Mouse (Mus musculus) fibroblast of lung, adult 2 months (primary cell): ENCODE measurements around the gene Ccdc142.

Experiments used
- DNase-seq: peaks from one replicate; pipeline ENCODE4 v3.0.0-alpha.2; 2011; ENCODE audit warnings: low read depth

Ccdc142 gene

GRCm38 (mm10) chr6:83118369-83118768 lies 17.0 kb downstream of the Ccdc142 start:
- DNase-seq = no peak

DNA sequence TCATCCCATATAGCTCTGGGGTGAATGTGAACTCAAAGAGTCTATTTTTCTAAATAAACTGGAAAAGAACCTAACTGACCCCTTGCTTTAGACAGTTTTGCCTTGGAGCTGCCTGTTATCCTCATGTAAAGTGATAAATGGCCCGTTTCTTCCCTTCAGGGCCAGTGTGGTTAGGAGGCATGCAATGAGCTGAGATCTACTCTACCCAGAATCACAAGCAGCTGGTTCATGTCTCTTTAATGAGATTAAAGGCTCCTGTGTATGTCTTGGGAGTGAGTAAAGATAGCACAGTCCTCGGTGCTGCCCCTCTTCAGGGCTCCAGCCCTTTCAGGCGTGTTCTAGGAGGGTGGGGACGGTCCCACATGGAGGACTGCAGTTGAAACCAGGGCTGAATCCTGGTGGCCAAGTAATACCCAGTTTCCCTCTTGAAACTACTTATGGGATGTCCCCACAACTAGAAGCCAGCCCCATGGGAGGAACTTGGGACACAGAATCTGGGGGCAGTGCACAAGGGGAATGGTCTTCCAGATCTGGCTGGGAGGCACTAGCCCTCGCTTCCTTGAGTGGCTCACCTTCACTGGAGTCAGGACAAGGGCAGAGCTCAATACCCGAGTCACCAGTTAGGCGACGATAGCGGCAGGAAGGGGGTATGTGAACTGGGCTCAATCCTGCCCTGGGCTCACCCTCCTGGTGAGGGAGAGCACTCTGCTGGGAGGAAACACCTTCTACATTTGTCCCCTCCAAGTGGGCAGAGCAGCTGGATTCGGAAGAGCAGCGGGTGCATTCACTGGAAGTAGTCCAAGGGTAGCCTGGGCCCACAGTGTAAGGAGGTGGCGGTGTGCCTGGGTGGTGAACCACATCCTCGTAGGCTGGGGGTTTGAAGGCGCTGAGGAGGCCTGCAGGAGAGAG lies 17.7 kb downstream of the Ccdc142 start:
- DNase-seq = no peak

DNA sequence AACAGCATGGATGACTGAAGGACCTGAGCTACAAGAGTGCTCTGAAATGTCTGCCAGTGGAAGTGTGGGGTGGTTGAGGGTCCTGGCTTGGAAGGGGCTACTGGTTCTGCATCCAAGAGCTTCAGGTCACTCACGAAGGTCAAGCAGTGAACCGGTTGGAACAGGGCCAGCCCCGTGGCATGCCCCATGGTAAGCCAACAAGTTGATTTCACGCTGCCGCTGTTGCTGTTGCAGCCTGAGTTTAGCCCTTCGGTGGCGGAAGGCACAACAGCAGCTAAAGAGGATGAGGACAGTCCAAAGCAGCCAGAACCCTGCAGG lies 18.3 kb downstream of the Ccdc142 start:
- DNase-seq = no peak

DNA sequence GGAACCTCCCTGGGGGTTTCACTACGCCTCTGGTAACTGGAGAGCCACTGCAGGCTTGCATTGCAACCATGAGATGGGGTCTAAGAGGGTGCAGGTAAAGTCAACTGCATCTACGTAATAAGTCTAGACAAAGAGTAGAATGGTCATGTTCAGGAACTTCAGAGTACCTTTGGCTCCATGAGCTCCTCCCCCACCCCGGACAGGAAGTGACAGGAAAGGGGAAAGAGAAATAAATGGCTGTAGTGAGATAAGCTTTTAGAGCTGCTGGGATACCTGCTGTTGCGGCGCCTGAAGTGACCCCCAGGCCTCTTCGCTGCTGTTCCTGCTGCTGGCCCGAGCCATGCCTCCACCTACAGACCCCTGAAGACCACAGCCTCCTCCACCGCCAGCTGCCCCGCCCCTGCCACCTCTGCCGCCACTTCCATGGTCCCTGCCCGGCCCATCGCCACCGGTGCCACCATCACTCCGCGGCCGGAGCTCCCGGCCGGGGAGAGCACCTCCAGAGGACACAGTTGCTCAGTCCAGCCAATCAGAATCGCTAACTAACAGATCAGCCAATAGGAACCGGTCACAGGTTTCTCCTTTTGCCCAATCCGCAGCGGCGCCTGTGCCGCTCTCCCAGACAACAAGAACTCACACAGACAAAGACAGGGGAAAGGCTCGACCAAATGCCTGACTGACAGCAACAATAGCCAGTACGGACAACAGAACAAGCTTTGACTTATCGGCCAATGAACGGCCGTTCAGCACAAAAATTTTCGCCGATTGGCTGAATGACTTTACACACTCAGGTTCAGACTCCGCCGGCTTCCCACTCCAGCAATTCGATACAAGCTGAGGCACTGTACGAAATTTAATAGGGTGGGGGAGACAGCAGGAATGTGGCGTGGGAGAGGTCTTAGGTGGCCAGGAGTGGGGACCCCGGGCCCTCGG lies 19.8 kb downstream of the Ccdc142 start, which contains the start of gene Wbp1:
Wbp1 (minus strand) TSS at position 630 of the 933 bp plus-strand sequence.
- DNase-seq = peak; percentile 100

GRCm38 (mm10) chr6:83121863-83122710 lies 20.7 kb downstream of the Ccdc142 start:
- DNase-seq = no peak

- no peak for DNase-seq
Observed at GRCm38 (mm10) chr6:83122961-83123360, 21.6 kb downstream of the Ccdc142 start.

DNA sequence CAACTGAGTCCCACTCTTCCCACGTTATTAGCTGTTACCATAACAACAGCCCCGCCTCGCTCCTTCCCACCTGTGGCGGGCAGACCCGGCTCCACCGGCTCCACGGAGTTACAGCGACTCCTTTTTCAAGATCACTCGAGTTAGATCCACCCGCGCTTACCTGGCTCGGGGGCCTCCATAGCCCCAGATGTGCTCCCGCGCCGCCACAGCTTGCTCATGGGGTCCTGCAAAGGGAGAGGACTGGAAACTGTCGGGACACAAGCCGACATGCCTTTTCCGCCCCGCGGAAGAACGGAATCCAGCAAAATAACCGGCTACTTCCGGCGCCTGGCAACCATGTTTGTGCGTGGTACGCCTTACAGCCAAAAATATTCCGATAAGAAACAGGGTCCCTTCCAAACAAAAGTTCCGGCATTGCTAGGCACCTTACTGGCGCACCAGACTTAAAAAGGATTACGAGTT lies 23.5 kb downstream of the Ccdc142 start:
- peak; percentile 81 for DNase-seq

DNA sequence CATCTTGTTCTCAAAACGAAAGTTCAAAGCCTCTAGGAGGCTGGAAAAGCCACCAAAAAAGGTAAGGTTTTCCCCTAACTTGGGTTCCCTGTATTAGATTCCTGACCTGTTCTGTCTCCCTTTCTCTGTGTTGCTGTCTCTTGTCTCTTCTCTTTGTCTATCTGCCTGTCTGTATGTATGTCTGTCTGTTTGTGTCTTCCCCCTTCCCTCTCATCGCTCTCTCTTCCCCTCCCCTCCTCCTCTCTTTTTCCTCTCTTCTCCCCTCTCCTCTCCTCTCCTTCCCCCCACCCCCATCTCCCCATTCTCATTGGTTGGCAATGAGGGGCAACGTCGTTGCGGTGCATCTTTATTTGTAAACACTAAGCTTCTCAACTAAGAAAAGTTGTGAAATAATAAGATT lies 23.9 kb downstream of the Ccdc142 start, which contains the start of gene Ino80b:
Ino80b (minus strand) TSS at position 101 of the 400 bp plus-strand sequence.
- no peak for DNase-seq

DNA sequence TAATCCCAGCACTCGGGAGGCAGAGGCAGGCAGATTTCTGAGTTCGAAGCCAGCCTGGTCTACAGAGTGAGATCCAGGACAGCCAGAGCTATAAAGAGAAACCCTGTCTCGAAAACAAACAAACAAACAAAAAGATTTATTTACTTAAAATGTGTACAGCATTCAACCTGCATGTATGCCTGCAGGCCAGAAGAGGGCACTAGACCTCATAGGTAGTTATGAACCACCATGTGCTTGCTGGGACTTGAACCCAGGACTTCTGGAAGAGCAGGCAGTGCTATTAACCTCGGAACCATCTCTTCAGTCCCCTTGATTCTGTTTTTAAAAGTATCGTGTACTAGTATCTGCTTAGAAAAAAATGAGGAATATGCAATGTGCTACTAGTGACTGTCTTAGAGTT lies 26.0 kb downstream of the Ccdc142 start:
- DNase-seq = no peak

DNA sequence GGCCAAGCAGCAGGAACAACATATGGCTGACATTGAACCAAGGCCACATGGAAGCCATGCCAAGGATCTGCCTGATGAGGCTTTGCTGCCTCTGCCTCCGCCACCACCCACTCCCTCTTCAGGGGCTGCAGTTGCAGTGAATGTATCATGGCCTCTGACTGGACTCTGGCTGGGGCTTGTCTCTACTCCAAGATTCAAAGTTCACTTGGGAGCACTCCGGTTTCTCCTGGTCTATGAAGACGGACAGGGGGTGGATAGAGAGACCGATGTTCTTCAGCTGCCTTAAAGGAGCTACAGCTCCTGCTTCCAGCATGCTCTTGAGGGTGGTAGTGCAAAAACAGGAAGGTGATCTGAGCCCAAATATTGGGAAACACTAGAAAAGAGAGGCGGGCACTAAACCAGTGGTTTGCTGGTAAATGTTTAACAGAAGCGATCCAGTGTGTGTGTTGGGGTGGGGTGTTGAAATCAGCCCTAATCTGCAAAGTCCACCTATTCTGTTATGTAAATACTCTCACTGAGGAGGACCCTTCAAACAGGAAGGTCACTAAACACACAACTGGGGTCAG lies 30.2 kb downstream of the Ccdc142 start:
- DNase-seq = peak; percentile 51

DNA sequence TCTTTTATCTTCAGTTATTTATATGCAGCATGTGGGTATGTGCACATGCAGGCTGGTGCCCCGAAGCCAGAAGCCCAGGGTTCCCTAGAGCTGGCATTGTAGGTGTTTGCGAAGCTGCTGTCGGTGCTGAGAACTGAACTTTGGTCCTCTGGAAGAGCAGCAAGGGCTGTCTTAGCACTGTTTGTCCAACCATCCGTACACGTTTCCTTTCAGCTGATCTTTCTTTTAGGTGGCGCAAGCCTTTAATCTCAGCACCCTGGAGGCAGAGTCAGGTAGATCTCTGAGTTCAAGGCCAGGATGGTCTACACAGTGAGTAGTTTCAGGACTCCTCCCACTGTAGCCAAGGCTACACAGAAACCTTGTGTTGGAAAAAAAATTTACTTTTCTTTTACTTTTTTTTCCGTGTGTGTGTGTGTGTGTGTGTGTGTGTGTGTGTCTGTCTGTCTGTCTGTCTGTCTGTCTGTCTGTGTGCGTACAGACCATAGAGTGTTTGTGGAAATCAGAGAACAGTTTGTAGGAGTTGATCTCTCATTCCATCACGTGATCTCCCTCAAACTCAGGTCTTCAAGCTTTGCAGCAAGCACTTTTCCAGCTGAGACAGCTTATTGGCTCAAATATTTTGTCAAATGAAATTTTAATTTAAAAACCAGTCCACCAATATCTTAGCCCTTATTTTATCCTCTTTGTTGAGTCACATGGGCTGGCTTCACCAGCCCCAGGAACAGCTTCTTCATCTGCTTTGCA lies 30.9 kb downstream of the Ccdc142 start:
- DNase-seq = no peak

DNA sequence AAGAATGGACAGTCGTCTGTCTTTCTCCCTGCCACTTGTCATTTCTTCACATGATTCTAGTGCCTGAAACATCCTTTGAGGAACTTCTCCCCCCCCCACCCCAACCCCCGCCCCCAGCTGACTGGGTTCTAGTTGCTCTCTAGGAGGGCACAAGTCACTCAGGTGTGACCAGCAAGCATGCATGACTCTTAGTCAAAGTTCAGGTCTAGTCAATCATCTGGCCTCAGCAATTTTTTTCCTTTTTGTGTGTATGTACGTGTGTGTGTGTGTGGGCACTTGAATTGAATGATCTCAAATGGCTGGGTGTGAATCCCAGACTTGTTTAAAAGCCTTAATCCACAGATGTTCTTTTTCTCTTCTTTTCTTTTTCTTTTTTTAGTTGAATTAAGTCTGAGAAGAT lies 32.8 kb downstream of the Ccdc142 start:
- no peak for DNase-seq

DNA sequence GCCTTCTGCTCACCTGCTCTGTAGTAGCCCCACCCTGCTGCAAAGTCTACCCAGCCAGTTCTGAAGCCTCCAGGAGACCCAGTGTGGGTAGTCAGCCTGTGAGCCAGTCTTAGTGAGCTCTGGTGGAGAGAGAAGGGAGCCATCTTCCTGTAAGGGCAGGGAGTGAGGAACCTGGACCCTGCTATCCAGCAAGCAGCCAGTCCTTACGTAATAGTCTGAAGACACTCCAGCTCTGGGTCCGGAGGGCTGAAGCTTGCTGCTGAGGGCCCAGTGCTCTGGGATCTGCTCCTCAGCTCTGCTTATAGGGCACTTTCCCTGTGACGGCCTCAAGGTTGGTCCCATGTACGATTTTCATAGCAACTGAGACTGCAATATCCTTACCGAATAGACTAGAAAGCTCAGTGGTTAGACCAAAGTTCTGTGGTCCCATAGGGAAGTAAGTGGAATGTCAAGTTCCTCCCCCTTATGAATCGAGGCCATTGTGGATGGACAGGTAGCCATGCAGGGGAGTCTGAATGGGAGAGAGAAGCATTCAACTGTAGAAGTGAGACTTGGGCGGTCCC lies 33.6 kb downstream of the Ccdc142 start, which contains the start of gene Rtkn:
Rtkn (plus strand) TSS at position 513 of the 563 bp plus-strand sequence.
- DNase-seq = no peak

GRCm38 (mm10) chr6:83135571-83136161 lies 34.3 kb downstream of the Ccdc142 start:
- DNase-seq = no peak

DNA sequence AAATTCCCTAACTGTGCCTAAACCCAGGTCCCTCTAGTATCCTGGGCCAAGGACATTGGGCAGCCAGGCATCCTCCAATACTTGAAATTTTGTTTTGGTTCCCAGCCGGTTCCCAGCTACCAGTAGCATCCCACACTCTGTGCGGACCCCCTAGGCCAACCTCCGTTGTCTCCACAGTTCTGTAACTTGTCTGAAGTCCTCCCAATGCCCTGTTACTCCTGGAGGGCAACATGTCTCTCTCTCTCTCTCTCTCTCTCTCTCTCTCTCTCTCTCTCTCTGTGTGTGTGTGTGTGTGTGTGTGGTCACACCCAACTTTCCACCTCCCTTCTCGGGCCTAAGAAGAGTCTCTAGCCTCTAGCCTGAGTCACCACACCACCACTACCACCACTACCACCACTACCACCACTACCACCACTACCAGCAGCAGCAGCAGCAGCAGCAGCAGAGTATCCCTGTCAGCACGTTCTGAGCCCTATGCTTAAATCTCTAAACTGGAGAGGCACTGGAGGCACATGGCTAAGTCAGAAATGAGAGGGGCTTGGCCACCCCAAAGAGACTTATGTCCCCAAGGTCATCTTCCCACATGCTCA lies 35.0 kb downstream of the Ccdc142 start:
- peak; percentile 41 for DNase-seq

DNA sequence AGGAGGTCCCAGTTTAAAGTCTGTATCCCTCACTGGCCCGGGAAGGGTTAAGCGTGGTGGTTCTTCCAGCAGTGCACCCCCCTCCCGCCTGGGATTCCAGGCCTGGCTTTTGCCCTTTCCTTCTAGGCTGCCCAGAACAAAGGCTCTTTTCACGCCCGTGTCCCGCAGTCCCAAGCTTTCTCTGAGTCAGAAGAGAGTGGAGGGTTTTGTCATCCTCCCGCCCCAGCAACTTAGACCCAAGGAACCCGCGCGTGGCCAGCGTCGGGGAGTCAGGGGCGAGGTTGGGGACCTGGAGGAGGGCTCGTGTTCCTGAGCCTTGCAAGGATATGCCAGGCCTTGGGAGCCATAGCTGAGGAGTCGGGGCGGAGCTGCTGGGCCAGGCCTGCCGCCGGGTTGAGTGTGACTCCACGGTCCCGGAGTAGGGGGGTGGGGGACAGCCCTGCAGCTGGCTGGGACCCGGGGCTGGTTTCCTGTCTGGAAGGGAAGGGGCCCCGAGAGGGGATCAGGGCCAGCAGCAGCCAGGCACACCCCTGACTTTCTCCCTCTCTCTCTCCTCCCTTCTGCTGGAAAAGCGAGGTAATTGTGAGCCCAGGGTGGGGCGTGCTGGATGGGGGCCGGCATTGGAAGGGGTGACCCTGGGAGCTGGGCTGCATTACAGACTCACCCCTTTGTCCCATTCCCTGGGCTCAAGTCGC lies 35.6 kb downstream of the Ccdc142 start:
- peak; percentile 71 for DNase-seq

- DNase-seq = peak; percentile 88
Observed at GRCm38 (mm10) chr6:83137576-83137950, 36.2 kb downstream of the Ccdc142 start.

- DNase-seq = no peak
Observed at GRCm38 (mm10) chr6:83138056-83138455, 36.7 kb downstream of the Ccdc142 start.

GRCm38 (mm10) chr6:83140044-83140443 lies 38.6 kb downstream of the Ccdc142 start:
- no peak for DNase-seq
